Mouse (Mus musculus) embryonic facial prominence, embryonic 13.5 days (tissue): ENCODE measurements around the gene Cfap45. TPM values are rescaled to one million over a fixed set of nuclear protein-coding genes. Genes with fewer than 3 reads are reported as not detected.
A peak's percentile ranks its signal among the peaks of the same experiment; 100 is the strongest.

Experiments
- ATAC-seq: fragments of 200-750 bp; cut with Nextera tagmentation; 2 replicates; pipeline ENCODE4 v1.8.0; 2017; ENCODE audit warnings: low read depth; ENCODE audit not compliant: insufficient number of reproducible peaks, insufficient read depth, low FRiP score, low TSS enrichment
- H3K27ac ChIP-seq: fragments of 300-500 bp; sonication (generic); 2 replicates; pipeline ENCODE4 v1.5.1; 2015; ENCODE audit warnings: moderate library complexity, mild to moderate bottlenecking, inconsistent platforms
- H3K27me3 ChIP-seq: fragments of 300-500 bp; sonication (generic); 2 replicates; pipeline ENCODE4 v1.6.1; 2015; ENCODE audit warnings: mild to moderate bottlenecking, inconsistent platforms
- H3K36me3 ChIP-seq: fragments of 300-500 bp; sonication (generic); 2 replicates; pipeline ENCODE4 v1.6.1; 2015; ENCODE audit warnings: mild to moderate bottlenecking, inconsistent platforms
- H3K4me1 ChIP-seq: fragments of 300-500 bp; sonication (generic); 2 replicates; pipeline ENCODE4 v1.6.1; 2015; ENCODE audit warnings: inconsistent platforms
- H3K4me2 ChIP-seq: fragments of 300-500 bp; sonication (generic); 2 replicates; pipeline ENCODE4 v1.6.1; 2015; ENCODE audit warnings: moderate library complexity, mild to moderate bottlenecking, inconsistent platforms
- H3K4me3 ChIP-seq: fragments of 300-500 bp; sonication (generic); 2 replicates; pipeline ENCODE4 v1.5.1; 2015; ENCODE audit warnings: mild to moderate bottlenecking, inconsistent platforms
- H3K9ac ChIP-seq: fragments of 300-500 bp; sonication (generic); 2 replicates; pipeline ENCODE4 v1.6.1; 2015; ENCODE audit warnings: mild to moderate bottlenecking, inconsistent platforms
- H3K9me3 ChIP-seq: fragments of 300-500 bp; sonication (generic); 2 replicates; pipeline ENCODE4 v1.6.1; 2016; ENCODE audit warnings: inconsistent platforms
- WGBS: fragments of 180-500 bp; shearing (Covaris S2); methylation state at CpG from one replicate; pipeline ENCODE4 v1.1.7; 2015; ENCODE audit warnings: mixed read lengths; 5-methylcytosine and 5-hydroxymethylcytosine counted together
- polyA plus RNA-seq: library from polyadenylated mRNA; unstranded; fragments of >200 nt; fragmentation: Nextera tagmentation; extraction: Ambion mirVana; gene quantifications from 2 replicates; pipeline ENCODE4 v1.2.1, GENCODE M21; 2015

The Cfap45 gene
- polyA plus RNA-seq, 1 experiment from 2014 or later = 2.0 TPM

GRCm38 (mm10) chr1:172522524-172522923 lies 1.9 kb downstream of the Cfap45 start:
- 0 out of 2 replicates have a peak, but pooled peaks cover under 1% of the 10 kb centered on the region for H3K9me3 ChIP-seq
- 66% methylated on average over 7 of the region's 7 CpGs for WGBS
- H3K9ac ChIP-seq = no peak overlapping the region
- H3K4me1 ChIP-seq = peaks cover 31% of the 10 kb centered on the region
- ATAC-seq = peak; percentile 56; the same call in 1 of the 2 replicates
- peak overlapping the region; percentile 29; the same call in 1 of the 2 replicates for H3K27ac ChIP-seq
- H3K4me3 ChIP-seq = no peak overlapping the region
- H3K4me2 ChIP-seq = no peak overlapping the region
- peaks cover 9% of the 10 kb centered on the region; the same call in 1 of the 2 replicates for H3K27me3 ChIP-seq
- no peaks in the 10 kb centered on the region for H3K36me3 ChIP-seq

GRCm38 (mm10) chr1:172523699-172524101 lies 3.1 kb downstream of the Cfap45 start:
- H3K4me1 ChIP-seq = peaks cover 31% of the 10 kb centered on the region
- H3K9ac ChIP-seq = no peak overlapping the region
- no peaks in the 10 kb centered on the region for H3K36me3 ChIP-seq
- H3K27me3 ChIP-seq = peaks cover 11% of the 10 kb centered on the region; the same call in 1 of the 2 replicates
- no peaks in the 10 kb centered on the region for H3K9me3 ChIP-seq
- ATAC-seq = no peak
- WGBS = 52% methylated on average over 12 of the region's 12 CpGs
- no peak overlapping the region for H3K4me3 ChIP-seq
- H3K4me2 ChIP-seq = no peak overlapping the region
- H3K27ac ChIP-seq = peak overlapping the region; percentile 4; the same call in 1 of the 2 replicates

GRCm38 (mm10) chr1:172525027-172525764 lies 4.6 kb downstream of the Cfap45 start:
- Histone ChIP-seq H3K9me3 (no peaks in the 10 kb centered on the region), H3K9ac (0 out of 2 replicates have a peak overlapping the region, but pooled peaks have one; percentile 36), H3K36me3 (no peaks in the 10 kb centered on the region), H3K4me3 (peak overlapping the region; percentile 3; the same call in 1 of the 2 replicates), H3K27me3 (peaks cover 11% of the 10 kb centered on the region; the same call in 1 of the 2 replicates), H3K4me2 (peak overlapping the region; percentile 42), H3K4me1 (peaks cover 29% of the 10 kb centered on the region), H3K27ac (peak overlapping the region; percentile 81)
- no peak; the same call in 1 of the 2 replicates for ATAC-seq
- 21% methylated on average over 15 of the region's 15 CpGs for WGBS

GRCm38 (mm10) chr1:172525971-172526370 lies 5.4 kb downstream of the Cfap45 start:
- Histone ChIP-seq H3K4me1 (peaks cover 28% of the 10 kb centered on the region), H3K9ac (no peak overlapping the region), H3K4me3 (no peak overlapping the region), H3K27me3 (peaks cover 11% of the 10 kb centered on the region; the same call in 1 of the 2 replicates), H3K36me3 (no peaks in the 10 kb centered on the region), H3K4me2 (no peak overlapping the region), H3K27ac (no peak overlapping the region), H3K9me3 (no peaks in the 10 kb centered on the region)
- ATAC-seq = no peak
- WGBS = 61% methylated on average over 7 of the region's 7 CpGs

GRCm38 (mm10) chr1:172526380-172527081 lies 5.9 kb downstream of the Cfap45 start:
- no peaks in the 10 kb centered on the region for H3K9me3 ChIP-seq
- H3K4me1 ChIP-seq = peaks cover 26% of the 10 kb centered on the region
- no peak overlapping the region for H3K4me3 ChIP-seq
- no peak overlapping the region for H3K27ac ChIP-seq
- peaks cover 16% of the 10 kb centered on the region for H3K27me3 ChIP-seq
- no peak overlapping the region; the same call in 1 of the 2 replicates for H3K4me2 ChIP-seq
- whole genome bisulfite sequencing = 78% methylated on average over 23 of the region's 23 CpGs
- ATAC-seq = no peak
- no peak overlapping the region for H3K9ac ChIP-seq
- H3K36me3 ChIP-seq = no peaks in the 10 kb centered on the region

GRCm38 (mm10) chr1:172527431-172527830 lies 6.8 kb downstream of the Cfap45 start:
- Histone ChIP-seq H3K9me3 (no peaks in the 10 kb centered on the region), H3K27me3 (peaks cover 24% of the 10 kb centered on the region), H3K27ac (no peak overlapping the region), H3K36me3 (no peaks in the 10 kb centered on the region), H3K4me2 (no peak overlapping the region), H3K4me3 (no peak overlapping the region), H3K4me1 (peaks cover 35% of the 10 kb centered on the region), H3K9ac (no peak overlapping the region)
- no peak for ATAC-seq
- WGBS = 90% methylated on average over 10 of the region's 10 CpGs

- Histone ChIP-seq H3K4me2 (no peak overlapping the region), H3K9ac (no peak overlapping the region), H3K4me1 (peaks cover 41% of the 10 kb centered on the region), H3K27ac (no peak overlapping the region), H3K4me3 (no peak overlapping the region), H3K36me3 (no peaks in the 10 kb centered on the region), H3K9me3 (no peaks in the 10 kb centered on the region), H3K27me3 (peaks cover 33% of the 10 kb centered on the region)
- WGBS = 3% methylated on average over 7 of the region's 7 CpGs
- ATAC-seq = no peak
Measured at GRCm38 (mm10) chr1:172528701-172529100, 8.1 kb downstream of the Cfap45 start.

- no peak overlapping the region for H3K4me2 ChIP-seq
- whole genome bisulfite sequencing = 13% methylated on average over 8 of the region's 8 CpGs
- H3K27ac ChIP-seq = no peak overlapping the region
- peaks cover 35% of the 10 kb centered on the region for H3K27me3 ChIP-seq
- H3K4me3 ChIP-seq = no peak overlapping the region
- no peaks in the 10 kb centered on the region for H3K36me3 ChIP-seq
- peaks cover 30% of the 10 kb centered on the region for H3K4me1 ChIP-seq
- no peak overlapping the region for H3K9ac ChIP-seq
- ATAC-seq = no peak
- no peaks in the 10 kb centered on the region for H3K9me3 ChIP-seq
Measured at GRCm38 (mm10) chr1:172530544-172531220, 10.1 kb downstream of the Cfap45 start.

- peak overlapping the region; percentile 62 for H3K4me2 ChIP-seq
- H3K27me3 ChIP-seq = peaks cover 26% of the 10 kb centered on the region
- peak overlapping the region; percentile 32 for H3K4me3 ChIP-seq
- H3K4me1 ChIP-seq = peaks cover 23% of the 10 kb centered on the region
- H3K36me3 ChIP-seq = no peaks in the 10 kb centered on the region
- H3K9ac ChIP-seq = peak overlapping the region; percentile 52; the same call in 1 of the 2 replicates
- H3K9me3 ChIP-seq = no peaks in the 10 kb centered on the region
- peak; percentile 45; the same call in 1 of the 2 replicates for ATAC-seq
- WGBS = 2% methylated on average over 13 of the region's 13 CpGs
- H3K27ac ChIP-seq = peak overlapping the region; percentile 48; the same call in 1 of the 2 replicates
Measured at GRCm38 (mm10) chr1:172532551-172532950, 11.9 kb downstream of the Cfap45 start.

GRCm38 (mm10) chr1:172535116-172535515 lies 14.5 kb downstream of the Cfap45 start:
- no peak overlapping the region for H3K4me2 ChIP-seq
- H3K4me1 ChIP-seq = peaks cover 28% of the 10 kb centered on the region
- WGBS = 83% methylated on average over 16 of the region's 16 CpGs
- no peak overlapping the region for H3K4me3 ChIP-seq
- H3K9me3 ChIP-seq = no peaks in the 10 kb centered on the region
- no peaks in the 10 kb centered on the region for H3K36me3 ChIP-seq
- no peak overlapping the region for H3K9ac ChIP-seq
- no peak overlapping the region for H3K27ac ChIP-seq
- no peak for ATAC-seq
- peaks cover 23% of the 10 kb centered on the region for H3K27me3 ChIP-seq

- WGBS = 34% methylated on average over 6 of the region's 6 CpGs
- Histone ChIP-seq H3K4me3 (no peak overlapping the region), H3K36me3 (no peaks in the 10 kb centered on the region), H3K9me3 (no peaks in the 10 kb centered on the region), H3K27ac (no peak overlapping the region), H3K9ac (no peak overlapping the region), H3K4me1 (peaks cover 12% of the 10 kb centered on the region), H3K27me3 (peaks cover 11% of the 10 kb centered on the region; the same call in 1 of the 2 replicates), H3K4me2 (no peak overlapping the region)
- ATAC-seq = peak; percentile 29; the same call in 1 of the 2 replicates
Measured at GRCm38 (mm10) chr1:172539827-172540226, 19.2 kb downstream of the Cfap45 start.
